Mouse (Mus musculus) lung, embryonic 14.5 days (tissue): Measurements from ENCODE around the gene Gbp3. TPM values are rescaled to one million over a fixed set of nuclear protein-coding genes. Genes with fewer than 3 reads are reported as not detected.
A peak's percentile ranks its signal among the peaks of the same experiment; 100 is the strongest.

Source experiments
- ATAC-seq: fragments of 200-750 bp; cut with Nextera tagmentation; 2 replicates; pipeline ENCODE4 v1.8.0; 2017; ENCODE audit warnings: mild to moderate bottlenecking, moderate TSS enrichment, moderate library complexity; ENCODE audit not compliant: insufficient read depth
- DNase-seq: peaks from one replicate; pipeline ENCODE4 v3.0.0-alpha.2; 2015
- H3K27ac ChIP-seq: fragments of 300-500 bp; sonication (generic); 2 replicates; pipeline ENCODE4 v1.5.1; 2014; ENCODE audit warnings: low read depth, mild to moderate bottlenecking, moderate library complexity
- H3K27me3 ChIP-seq: fragments of 300-500 bp; sonication (generic); 2 replicates; pipeline ENCODE4 v1.6.1; 2014; ENCODE audit warnings: low read length, control low read depth; ENCODE audit not compliant: insufficient read depth
- H3K36me3 ChIP-seq: fragments of 300-500 bp; sonication (generic); 2 replicates; pipeline ENCODE4 v1.6.1; 2014; ENCODE audit warnings: control low read depth; ENCODE audit not compliant: insufficient read depth
- H3K4me1 ChIP-seq: fragments of 300-500 bp; sonication (generic); 2 replicates; pipeline ENCODE4 v1.6.1; 2014; ENCODE audit warnings: antibody characterized with exemption, control low read depth; ENCODE audit not compliant: insufficient read depth
- H3K4me2 ChIP-seq: fragments of 300-500 bp; sonication (generic); 2 replicates; pipeline ENCODE4 v1.6.1; 2014; ENCODE audit warnings: mild to moderate bottlenecking
- H3K4me3 ChIP-seq: fragments of 300-500 bp; sonication (generic); 2 replicates; pipeline ENCODE4 v1.5.1; 2014; ENCODE audit warnings: low read depth, low read length
- H3K9ac ChIP-seq: fragments of 300-500 bp; sonication (generic); 2 replicates; pipeline ENCODE4 v1.6.1; 2014
- H3K9me3 ChIP-seq: fragments of 300-500 bp; sonication (generic); 2 replicates; pipeline ENCODE4 v1.6.1; 2016; ENCODE audit warnings: low read depth, low read length, control low read depth
- CTCF ChIP-seq: IDR thresholded peaks from 2 replicates; pipeline ENCODE4 v1.5.1; 2016; ENCODE audit warnings: antibody characterized with exemption, low read depth
- WGBS: fragments of 180-500 bp; shearing (Covaris S2); extraction: QIAGEN DNeasy Blood & Tissue Kit; methylation state at CpG from one replicate; pipeline ENCODE4 v1.1.7; 2014; 5-methylcytosine and 5-hydroxymethylcytosine counted together
- polyA plus RNA-seq: library from polyadenylated mRNA; unstranded; fragments of >200 nt; fragmentation: Nextera tagmentation; extraction: Ambion mirVana; gene quantifications from 2 replicates; pipeline ENCODE4 v1.2.1, GENCODE M21; 2014

The Gbp3 gene
- polyA plus RNA-seq, 1 experiment from 2014 or later, result 1.3 TPM

DNA sequence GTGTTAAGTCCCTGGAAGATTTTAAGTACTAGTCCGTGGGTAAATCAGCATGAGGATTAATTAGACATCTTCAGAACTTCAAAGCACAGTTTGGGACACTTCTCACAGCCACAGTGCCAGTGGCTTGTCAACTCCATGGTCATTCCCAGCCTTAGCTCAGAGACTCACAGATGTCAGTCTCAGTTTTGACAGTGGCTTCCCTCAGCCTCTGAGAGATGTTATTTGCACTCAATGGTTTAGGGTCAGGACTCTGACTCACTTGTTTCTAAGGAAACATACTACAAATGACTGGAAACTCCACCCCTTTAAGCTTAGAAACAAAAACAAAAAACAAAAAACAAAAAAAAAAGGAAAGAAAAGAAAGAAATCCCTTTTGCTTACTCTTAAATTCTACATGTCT is 59.8 kb downstream of the Gbp3 start:
- WGBS, result 24% methylated on average over 1 of the region's 1 CpGs
- Histone ChIP-seq H3K27me3 (no peaks in the 10 kb centered on the region), H3K9me3 (no peaks in the 10 kb centered on the region), H3K36me3 (no peaks in the 10 kb centered on the region), H3K4me1 (no peaks in the 10 kb centered on the region), H3K4me2 (no peak overlapping the region), H3K4me3 (no peak overlapping the region), H3K9ac (no peak overlapping the region), H3K27ac (no peak overlapping the region)
- DNase-seq (peak; percentile 23), ATAC-seq (no peak)
- no peak for TF ChIP-seq CTCF

DNA sequence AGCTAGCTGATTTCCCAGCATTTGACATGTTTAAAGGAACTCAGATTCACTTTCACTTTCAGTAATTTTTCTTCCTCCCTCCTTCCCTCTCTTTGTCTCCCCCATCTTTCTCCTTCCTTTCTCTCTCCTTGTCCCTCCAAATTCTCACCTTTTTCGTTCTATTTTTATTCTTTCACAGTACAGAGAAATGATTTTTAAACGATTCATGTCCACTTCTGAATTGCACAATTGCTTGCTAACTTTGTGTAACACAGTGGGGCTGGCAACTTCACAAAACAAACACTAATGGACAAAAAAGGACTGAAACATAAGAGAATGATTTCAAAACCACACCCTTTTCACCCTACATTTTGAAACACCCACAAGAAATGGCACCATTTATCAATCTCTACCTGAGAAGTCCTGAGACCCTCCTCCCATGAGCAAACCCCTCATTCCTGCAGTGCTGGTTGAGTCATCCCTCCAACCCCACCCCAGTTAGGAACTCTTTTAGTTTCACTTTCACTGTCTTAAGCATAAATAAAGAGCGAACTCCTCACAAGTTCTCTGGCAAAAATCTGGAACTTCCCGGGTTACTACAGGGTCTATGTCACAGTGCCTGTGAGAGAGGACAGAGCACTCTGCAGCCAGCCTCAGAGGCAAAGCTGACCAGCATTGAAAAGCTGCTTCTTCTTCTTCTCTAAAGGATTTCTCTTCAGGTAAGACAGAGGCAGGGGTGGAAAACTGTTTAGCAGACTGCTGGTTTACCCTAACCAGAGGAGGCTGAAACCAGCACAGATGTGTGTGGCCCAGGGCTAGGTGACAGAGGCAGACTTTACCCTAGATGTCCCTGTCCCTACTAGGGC is 60.5 kb downstream of the Gbp3 start, which contains the start of gene Gbp2:
TSS of gene Gbp2 (plus strand) at position 492 of the 845 bp plus-strand sequence.
- ATAC-seq (peak; percentile 67), DNase-seq (peak; percentile 58)
- Histone ChIP-seq H3K27me3 (no peaks in the 10 kb centered on the region), H3K9me3 (no peaks in the 10 kb centered on the region), H3K36me3 (no peaks in the 10 kb centered on the region), H3K4me1 (no peaks in the 10 kb centered on the region), H3K27ac (peak within 1 kb of the TSS; percentile 40; the same call in 1 of the 2 replicates), H3K9ac (no peak within 1 kb of the TSS), H3K4me2 (peak within 1 kb of the TSS; percentile 59), H3K4me3 (peak within 1 kb of the TSS; percentile 20)
- 37% methylated on average over 4 of the region's 4 CpGs for WGBS
- no peak for TF ChIP-seq CTCF

DNA sequence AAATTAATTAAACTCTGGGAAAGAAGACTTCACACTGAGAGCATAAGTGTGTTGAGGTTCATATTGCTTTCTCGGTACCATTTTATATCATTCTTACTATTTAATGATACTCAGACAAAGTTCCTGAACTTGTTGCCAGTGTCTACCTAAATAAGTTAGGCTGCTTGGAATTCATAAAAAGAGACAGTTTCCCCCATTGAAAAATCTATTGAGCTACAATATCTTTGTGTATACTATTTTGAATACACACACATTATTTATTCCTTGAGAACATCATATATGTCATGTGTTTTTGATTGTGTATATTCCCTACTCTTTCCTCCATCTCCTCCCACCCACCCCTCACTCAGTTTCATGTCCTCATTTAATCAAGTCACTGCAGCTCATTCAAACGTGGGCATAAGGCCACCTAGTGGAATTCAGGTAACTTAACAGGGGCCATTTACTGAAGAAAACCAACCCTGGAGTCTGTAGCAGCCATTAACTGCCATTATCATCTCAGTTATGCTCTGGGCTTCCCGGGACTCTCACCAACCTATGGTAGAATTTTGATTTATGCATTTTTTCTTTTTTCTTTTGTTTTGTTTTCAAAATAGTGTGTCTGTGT is 61.2 kb downstream of the Gbp3 start:
- Histone ChIP-seq H3K4me2 (peak overlapping the region; percentile 59), H3K4me1 (no peaks in the 10 kb centered on the region), H3K36me3 (no peaks in the 10 kb centered on the region), H3K27me3 (no peaks in the 10 kb centered on the region), H3K4me3 (no peak overlapping the region; the same call in 1 of the 2 replicates), H3K27ac (peak overlapping the region; percentile 40; the same call in 1 of the 2 replicates), H3K9ac (no peak overlapping the region), H3K9me3 (no peaks in the 10 kb centered on the region)
- peak; percentile 43 for TF ChIP-seq CTCF
- DNase-seq, result peak; percentile 34
- 45% methylated on average over 3 of the region's 3 CpGs for WGBS
- ATAC-seq, result no peak

Other genes starting within 250 kb of the Gbp3 start
- gene Pdlim5, start 164.3 kb upstream of the Gbp3 start, polyA plus RNA-seq, result 19.0 and 24.1 TPM in 2 replicates
- 0.11 TPM in 1 of 2 replicates, not detected in the other for gene Gbp5, start 66.0 kb upstream of the Gbp3 start, polyA plus RNA-seq
- 3.2 and 3.6 TPM in 2 replicates for gene Gbp7, start 29.7 kb upstream of the Gbp3 start, polyA plus RNA-seq
- gene Gbp2b, start 34.8 kb downstream of the Gbp3 start, polyA plus RNA-seq, result not detected in 2 replicates
- 1.8 and 2.8 TPM in 2 replicates for gene Gbp2, start 60.6 kb downstream of the Gbp3 start, polyA plus RNA-seq
- gene Kyat3, start 141.0 kb downstream of the Gbp3 start, polyA plus RNA-seq, result 17.6 and 17.8 TPM in 2 replicates
- 81.7 and 85.3 TPM in 2 replicates for gene Gtf2b, start 205.0 kb downstream of the Gbp3 start, polyA plus RNA-seq